Mouse (Mus musculus): ENCODE measurements around the gene Gm12355.

Gene Gm12355

DNA sequence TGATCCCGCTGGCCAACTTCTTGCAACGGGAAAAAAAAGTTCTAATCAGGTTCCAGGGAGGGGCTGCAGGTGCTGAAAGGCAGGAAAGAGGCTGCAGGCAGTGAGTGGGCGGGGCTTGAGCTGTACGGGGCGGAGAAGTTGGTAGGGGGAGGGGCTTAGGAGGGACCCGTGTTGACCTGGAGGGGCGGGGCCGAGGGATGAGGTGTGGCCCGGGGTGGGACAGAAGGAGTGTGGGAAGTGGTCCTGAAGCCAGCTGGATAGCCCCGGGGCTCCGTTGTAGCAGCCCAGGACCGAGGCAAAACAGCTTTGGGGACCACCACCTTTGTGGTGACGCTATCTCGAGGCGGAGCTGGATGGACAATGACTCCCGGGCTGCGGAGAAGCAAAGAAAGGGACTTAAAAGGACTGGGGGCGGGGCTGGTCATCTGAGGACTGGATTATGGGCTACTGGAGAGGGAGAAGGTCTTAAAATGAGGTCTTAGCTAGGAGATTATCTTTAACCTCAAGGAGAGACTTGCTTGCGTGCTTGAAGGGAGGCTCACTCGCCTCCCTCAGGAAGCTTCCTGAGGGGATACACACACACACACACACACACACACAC lies 23.3 kb downstream of the Gm12355 start:
- peak in 1 of 2 experiments; percentile 27 for DNase-seq

DNA sequence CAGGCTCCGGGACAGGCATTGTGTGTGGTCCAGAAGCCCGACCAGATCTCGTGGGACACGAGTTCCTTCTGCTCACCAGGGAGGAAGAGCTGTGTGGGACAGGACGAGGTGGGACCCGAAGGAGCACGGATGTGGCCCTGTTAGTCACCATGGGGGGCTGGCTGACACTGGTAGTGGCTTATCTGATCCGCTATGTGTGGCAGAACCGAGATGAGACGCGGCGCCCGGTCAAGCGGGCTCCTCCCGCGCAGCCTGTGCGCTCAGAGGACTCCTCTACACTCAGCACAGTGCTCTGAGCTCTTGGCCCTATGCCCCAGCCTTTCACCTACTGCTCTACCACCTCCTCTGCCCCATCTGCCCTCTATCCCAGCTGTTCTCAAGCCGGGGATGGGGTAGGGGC lies 26.2 kb downstream of the Gm12355 start:
- DNase-seq = no peak

DNA sequence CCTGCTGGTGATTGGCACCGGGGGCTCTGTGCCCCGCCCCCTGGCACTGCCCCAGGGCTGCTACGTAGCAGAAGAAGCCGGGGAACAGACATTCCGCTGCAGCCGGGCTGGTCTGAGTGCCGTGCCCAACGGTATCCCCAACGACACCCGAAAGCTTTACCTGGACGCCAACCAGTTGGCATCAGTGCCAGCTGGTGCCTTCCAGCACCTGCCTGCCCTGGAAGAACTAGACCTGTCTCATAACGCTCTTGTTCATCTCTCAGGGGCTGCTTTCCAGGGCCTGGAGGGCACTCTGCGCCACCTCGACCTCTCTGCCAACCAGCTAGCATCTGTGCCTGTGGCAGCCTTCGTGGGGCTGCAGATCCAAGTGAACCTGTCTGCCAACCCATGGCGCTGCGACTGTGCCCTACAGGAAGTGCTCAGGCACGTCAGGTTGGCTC lies 26.6 kb downstream of the Gm12355 start:
- no peak for DNase-seq

DNA sequence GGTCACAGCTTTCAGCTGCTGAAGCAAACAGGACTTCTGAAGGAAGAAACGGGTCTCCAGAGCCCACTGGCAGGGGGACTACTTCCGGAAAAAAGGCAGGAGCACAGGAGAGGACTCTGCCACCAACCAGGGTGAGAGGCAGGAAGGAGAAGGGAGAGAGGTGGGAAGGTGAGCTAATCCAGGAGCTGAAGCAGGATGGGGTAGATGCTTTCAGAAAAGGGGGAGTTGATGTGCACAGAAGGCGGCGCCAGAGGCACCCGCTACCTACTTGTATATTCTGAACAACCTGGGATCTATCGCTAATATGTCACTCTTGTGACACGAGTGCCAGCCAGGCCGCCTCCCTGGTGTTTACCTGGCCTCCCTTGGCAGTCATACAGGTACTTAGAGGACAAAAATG lies 27.5 kb downstream of the Gm12355 start, which contains the start of gene Lrrc3c:
Gene Lrrc3c (plus strand): TSS at position 301 of the 400 bp plus-strand sequence.
- DNase-seq = no peak

DNA sequence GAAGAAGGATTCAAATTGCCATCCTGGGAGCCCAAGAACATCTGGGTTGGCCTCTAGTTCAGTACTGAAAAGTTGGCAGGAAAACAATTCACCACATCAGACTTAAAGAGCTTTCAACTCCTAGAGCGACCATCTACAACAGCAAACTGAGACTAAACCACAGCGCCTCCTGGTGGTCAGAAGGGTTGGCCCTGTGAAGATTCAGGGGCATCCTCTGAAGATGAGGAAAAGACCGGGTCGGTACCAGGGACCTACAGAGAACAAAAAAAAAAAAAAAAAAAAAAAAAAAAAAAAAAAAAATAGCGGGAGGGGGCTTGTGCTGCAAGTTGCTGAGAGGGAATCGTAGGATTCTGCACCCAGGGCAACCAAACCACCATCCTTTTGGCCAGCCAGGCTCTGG lies 28.1 kb downstream of the Gm12355 start:
- peak; percentile 57 to 78 for DNase-seq

DNA sequence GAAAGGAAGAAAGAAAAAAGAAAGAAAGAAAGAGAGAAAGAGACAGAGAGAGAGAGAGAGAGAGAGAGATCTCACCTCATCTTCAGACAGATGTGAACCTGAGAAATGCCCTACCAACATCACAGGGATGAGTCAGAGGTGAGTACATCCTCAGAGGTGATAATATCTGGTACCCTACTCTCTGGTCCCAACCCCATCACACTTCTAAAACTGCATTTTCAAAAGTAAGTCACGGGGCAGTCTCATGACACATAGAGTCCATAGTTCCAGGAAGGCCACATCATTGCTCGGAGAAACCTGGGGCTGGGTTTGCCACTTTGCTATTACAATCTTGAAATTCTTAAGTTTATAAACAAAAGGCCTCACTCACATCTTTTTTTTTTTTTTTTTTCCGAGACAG lies 29.5 kb downstream of the Gm12355 start:
- DNase-seq = no peak

DNA sequence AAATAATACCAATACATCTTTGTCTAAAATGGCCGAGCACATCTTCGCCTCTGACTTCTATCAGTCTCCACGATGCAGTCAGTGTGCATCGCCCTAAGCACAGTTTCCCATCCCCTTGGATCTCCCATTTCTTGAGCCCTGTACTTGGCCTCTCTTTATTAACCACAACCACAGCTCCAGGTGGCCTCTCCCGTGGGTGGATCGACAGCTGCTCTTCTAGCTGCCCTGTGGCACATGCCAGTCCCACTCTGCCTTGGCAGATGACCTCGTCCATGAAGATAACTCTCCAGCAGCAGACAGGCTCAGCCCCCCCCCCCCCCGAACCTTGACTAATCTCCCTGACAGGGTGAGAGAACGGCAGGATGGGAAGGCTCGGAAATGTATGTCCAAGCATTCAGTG lies 30.0 kb downstream of the Gm12355 start:
- no peak for DNase-seq

DNA sequence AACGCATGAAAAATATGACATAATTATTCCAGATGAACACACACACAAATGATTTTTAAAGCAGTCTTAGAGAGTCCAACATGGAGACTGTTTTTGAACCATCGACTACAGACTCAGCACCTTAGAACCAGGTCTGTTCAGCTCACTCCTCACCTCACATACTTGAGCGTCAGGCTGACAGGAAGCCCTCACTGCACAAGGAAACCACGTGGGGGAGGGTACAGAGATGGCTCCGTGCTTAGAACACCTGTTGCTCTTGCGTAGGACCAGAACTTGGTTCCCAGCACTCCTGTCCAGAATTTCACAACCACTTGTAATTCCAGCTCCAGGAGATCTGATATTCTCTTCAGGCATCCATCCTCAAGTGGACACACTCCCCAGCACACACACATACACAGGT lies 30.4 kb downstream of the Gm12355 start:
- DNase-seq = no peak

DNA sequence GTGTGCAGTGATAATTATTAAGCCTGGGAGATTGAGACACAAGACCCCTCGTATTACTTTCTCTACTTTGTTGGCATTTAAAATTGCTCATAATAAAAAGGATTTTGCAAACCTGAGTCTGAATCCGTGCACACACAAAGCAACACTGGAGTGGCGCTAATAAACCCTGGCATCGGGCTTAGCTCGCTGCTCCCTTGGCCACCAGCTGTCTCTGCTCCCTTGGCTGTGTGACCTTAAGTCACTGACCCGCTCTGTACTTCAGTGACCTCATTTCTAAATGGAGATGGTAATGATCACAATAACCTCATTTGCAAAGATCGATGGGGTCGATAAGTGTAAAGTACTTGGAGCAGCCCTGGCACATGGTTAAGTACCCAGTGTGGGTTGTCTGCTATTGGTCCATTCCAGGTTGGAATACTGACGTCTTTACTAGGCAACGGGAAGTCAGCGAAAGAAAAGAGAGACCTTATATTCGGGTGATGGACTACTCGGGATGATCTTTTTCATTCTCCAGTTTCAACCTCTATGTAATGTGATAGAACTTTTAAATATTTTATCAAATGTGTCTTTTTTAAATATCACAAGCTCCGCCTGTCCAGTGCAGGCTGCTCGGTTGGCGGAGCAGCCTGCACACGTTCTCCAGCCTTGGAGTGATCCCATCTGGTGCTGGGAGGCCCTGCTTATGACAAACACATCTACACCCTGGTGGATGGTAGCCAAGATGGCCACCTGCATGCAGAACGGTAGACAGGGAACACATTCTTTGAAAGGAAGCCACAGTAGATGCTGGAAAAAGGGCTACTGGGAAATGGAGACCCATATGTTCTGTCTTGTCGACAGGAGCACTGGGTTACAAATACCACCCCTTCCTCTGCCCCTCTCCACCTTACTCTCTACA lies 34.7 kb downstream of the Gm12355 start:
- DNase-seq = no peak

DNA sequence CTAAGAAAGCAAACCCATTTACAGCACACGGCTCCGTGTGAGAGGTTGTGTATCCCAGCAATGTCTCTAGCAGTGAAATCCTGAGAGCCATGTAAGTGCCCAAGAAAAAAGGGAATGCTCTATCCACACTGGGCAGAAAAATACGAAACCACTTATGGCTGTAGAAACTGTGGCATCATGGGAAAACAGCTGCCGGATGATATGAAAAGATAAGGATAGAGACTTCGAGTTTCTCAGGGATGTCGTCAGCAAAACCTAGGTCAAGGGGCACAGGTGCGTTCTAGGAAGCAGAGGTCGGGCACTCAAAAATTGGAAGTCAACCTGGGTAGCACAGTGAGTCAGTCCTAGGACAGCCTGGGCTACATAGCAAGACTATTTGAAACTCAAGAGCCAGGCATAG lies 36.2 kb downstream of the Gm12355 start:
- no peak for DNase-seq

DNA sequence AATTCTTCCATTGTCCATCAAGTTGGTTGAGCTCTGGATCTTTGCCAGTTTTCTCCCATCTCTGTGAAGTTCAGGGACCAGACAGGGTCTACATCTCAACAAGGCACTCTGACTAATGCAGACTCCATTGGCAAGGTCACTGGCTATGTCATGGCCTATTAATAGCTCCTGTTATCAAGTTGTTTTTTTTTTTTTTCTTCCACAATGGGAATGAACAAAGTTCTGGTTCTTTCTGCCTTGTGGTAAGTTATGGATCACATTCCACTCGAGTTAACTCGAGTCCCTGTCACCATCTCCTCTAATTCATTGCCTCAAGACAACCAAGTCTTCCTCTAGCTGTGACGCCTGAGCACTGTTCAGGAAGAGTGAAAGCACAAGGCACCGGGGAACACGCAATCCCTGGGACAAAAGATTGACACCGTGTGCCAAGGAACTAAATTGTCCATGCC lies 36.6 kb downstream of the Gm12355 start:
- DNase-seq = no peak

DNA sequence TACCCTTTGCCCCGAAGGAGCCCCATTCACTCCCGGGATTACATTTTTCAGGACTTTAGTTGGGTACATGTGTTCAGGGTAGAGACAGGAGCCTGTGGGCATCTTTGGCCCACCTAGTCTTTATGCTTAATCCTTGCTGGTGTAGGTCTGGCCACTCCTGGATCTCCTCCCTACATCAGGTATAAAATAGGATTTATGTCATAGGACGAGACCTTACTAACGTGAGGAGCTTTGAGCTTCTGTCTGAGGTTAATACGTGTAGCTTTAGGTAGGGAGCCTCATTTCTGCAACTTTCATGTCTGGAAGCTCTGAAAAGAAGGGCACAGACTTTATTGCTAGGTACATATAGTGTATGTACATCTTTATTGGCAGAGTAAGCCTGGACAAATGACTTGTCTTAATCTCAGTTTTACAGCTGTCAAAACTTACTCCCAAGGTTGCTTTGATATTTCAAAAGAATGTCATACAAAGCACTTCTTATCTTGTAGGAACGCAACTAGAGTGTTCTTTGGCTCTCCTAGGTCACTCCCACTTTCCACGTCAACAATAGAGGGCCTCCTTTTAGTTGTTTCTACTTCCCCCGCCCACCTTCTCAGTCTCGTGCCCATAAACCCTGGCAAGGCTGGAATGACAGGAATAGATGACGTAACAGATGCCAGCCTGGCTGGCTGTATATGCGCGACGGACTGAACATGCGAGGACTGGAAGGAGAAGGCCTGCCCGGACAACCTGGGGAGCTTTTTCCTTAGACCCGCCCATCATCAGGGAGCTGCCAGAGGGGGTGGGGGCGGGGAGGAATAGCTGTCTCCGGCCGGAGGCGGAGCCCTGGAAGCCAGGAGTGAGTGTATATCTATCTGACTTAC lies 37.5 kb downstream of the Gm12355 start:
- DNase-seq = peak; percentile 75 to 88

DNA sequence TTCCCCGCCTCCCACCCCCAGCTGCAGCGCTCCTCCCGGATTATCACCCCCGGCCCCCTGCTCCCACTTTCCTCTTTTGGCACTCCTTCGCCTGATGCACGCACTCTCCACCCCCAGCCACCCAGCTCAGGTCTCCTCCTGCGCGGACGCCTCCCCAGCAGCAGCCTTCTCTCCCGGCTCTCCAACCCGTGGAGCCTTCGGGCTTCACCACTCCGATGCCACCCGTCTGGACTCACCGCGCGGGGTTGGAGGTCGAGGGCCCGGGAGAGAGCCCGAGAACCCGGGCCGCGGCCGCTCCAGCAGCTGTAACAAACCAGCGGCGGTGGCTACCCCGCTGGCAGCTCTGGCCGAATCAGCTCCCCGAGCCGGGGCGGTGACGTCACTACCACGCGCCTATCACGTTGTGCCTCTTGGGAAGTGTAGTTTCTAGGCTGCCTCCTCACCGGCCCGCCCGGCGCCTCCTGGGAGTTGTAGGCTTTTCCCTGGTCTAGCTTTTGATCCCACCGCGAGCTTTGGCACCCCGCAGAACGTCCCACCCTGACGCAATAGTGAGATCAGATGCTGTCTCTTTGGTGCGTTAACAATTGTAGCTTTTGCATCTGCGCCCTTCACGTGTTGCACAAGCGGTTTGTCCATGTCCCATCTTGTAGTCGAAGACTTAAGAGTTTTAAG lies 38.4 kb downstream of the Gm12355 start, which contains the start of gene Ormdl3:
Gene Ormdl3 (minus strand): TSS at position 477 of the 672 bp plus-strand sequence.
- peak; percentile 99 for DNase-seq

DNA sequence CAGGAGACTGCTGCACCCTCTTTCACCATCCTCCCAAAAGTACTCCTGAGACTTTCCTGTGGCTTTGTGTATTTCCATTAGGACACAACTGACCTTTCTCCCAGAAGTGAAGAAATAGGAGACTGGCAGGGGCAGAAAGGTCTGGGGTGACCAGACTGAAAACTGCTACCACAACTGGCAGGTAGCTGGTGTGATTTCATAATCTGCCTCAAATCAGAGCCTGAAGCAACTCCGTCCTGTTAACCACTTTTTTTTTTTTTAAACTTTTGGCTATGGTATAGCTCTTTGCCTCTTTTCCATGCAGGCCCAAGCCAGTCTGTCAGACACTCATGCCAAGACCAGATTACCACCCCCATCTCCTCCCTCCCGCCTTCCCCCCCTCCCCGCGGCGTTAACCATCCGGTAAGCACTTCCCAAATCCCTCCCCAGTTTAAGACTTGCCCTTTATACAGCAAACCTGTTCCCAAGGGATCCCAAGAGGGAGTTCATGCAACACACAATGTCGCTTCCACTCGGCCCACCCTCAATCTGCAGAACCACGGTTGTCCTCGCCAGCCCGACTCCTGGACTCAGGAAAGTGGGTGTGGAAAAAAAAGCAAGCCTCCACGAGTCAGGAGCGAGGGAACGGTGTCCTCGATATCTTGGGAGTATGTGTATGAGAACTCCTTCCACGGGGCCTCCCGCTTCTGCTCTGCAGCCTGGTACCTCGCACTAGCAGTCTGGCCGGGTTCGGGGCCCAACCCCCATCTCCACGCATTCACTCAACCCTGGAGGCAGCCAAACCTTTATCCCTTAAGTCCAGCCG lies 39.2 kb downstream of the Gm12355 start:
- DNase-seq = peak in 1 of 2 experiments; percentile 28

DNA sequence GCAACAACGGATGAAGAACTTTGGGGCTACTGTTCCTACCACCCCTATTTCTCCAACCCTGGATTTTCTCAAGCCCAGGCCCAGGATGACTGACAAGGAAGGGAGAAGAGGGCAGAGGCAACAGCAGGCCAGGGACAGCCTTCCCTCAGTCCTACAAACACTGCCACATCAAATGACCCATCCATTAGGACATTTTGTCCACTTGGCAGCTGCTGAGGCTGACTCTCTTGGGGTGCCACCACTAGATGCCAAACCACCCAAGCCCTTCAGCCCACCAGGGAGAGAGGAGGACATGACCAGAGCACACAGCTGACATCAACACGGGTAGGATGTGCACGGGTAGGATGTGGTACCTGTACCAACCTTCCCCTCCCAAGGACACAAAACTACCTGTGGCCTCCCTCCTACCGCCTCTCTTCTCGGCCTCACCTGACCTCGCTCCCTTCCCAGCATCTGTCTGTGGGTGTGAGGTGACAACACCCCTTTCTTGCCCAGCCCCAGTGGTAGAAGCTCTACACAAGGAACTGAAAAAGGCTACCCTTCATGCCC lies 40.8 kb downstream of the Gm12355 start:
- DNase-seq = no peak

DNA sequence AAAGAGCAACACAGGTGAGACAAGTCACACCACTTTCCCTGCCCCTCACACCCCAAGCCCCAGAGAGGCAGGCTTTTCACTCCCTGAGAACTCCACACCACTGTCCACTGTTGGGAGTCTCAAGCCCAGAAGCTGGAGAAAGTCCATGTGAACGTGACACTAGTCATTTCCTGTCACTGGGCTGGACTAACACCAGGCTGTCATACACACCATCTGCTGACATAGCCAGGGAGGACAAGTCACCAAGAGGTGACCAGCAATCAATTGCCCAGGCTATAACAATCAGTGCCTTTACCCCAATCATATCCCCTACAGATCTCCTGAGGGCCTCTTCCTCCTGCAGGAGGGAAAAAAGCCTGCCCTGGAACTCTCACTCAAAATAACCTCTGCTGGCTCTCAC lies 41.3 kb downstream of the Gm12355 start:
- DNase-seq = no peak

DNA sequence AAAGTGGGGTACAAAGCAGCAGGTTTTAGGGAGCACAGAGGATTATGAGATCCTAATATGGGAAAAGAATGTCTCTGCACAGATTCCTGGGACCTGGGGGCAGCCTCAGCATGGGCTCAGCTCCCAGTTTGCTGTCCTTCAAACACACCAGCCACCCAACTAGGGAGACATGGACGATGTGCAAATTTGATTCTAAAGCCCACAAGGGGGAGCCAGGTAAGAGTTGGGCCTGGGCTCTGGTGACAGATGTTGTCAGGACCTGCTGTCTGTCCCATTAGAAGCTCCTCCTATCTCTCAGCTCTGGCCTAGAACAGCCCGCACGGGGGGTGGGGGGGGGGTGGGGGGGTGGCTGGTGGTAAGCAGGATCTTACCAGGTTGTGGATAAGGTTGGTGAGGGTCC lies 41.9 kb downstream of the Gm12355 start:
- no peak for DNase-seq

DNA sequence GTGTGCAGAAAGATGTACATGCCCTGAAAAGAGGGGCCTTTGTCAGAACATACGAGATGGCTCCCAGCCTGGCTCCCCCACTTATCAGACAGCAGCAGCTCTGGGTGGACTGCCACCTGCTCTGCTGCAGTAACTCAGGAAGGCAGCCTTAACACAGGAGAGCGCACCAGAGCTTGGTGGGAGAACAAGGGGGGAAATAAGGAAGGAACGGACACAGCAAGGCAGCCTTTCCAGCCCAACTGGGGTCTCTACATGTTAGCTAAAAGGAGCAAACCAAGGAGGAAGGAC lies 42.3 kb downstream of the Gm12355 start:
- no peak for DNase-seq

DNA sequence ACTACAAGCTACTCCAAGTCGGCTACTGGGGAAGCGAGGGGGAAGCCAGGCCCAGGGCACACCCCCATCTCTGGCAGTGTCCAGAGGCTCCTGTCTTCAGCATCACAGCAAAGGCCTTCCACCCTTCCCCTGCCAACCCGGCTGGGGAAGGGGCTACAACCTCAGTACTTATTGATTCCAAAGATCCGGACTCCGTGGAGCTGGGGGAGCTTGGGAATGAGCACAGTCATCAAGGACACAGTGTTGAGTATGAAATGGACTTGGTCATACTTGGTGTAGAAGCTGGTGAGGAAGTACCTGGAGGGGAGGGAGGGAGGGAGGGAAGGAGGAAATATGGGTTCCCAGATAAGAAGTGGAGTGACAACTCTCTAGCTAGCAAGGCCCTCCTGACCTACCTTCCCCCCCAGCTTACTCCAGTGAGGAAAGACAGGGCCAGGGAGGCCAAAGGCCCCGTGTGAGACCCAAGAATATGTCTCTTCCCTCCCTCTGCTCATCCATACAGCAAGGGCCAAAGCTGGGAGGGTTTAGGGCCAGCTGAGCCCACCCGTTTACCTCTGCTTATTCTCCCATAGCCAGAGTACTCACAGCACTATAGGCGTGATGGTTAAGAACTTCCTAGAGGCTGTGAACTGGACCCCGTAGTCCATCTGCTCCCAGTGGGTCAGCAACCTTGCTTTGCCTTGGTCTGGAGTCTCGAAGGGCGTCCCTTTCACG lies 42.8 kb downstream of the Gm12355 start:
- DNase-seq = no peak

DNA sequence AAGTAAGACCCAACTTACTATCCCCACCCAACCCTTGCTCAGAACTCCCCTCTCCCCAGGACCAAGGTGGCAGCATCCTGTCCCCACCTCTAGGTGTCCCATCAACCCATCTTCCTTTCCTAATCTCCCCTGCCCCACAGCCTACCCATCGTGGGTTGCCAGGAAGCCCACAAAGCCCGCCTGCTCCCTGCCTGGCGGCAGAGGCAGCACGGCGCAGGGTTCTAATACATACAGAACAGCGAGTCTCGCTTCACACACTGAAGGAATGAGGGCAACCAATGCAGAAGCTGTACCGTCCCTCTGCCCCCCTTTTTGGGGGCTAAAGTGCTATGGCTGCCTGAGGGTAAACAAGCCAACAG lies 43.5 kb downstream of the Gm12355 start:
- DNase-seq = no peak
